Mouse (Mus musculus) 3T3-L1 (cell line): ENCODE measurements at regions not wholly inside any gene's neighbourhood (a gene's known extent, or its start where the extent isn't known, plus 50 kb on each side); places are given as distances from the start of the nearest gene placed in this dataset.

ENCODE experiments used
- DNase-seq: peaks from one replicate; pipeline ENCODE4 v3.0.0-alpha.2; 2015; ENCODE audit warnings: low read depth, low spot score

DNA sequence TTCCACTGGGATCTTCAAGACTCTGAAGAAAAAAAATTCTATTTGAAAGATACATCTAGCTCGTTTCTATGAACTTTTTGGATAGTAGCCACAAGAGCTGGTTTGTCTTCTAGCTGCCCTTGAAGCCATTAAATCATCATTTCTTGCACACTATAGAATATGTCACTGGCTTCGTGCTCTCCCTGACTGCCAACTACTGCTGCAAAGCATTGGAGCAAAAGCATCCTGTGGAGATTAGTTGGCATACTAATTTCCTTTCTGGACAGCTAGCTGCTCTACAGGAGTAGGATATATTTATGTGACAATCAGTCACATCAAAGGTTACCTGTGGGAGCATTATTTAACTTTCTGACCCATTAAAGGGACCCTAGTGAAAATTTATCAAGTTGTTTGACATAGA, 243.1 kb downstream of the Pdgfc start:
- no peak for DNase-seq

DNA sequence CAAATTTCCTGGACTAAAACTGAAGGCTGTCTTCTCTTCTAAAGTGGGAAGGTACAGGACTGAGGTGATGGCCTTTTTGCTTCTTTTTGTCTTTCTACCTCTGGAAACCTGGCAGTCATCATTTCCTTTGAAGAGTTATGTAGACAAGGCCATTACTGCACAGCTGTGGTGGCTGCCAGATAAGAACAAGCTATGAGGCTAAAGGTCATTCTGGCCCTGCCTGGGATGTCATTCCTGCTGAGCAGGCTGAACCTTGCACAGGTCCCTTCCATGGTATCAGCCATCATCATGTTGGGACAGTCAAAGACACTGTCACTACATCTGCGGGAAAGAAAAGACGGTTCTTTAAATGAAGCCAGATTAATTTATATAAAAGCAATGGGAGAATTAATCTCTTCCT, 253.5 kb downstream of the Pdgfc start:
- DNase-seq: no peak

DNA sequence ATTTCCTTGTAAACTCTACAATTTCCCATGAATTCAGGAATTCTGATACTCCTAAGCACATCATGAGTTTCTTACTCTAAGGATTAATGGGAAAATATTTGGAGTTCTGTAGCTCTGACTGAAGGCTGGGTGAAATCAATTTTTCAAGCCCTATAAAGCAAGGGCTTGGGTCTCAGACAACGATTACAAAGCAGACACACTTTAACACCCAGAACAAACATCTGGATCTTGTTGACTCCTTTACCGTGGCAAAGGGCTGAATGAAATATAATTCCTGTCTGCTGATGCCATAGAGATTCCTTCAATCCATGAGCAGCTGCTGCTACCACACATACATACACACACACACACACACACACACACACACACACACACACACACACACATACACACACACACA, 256.2 kb downstream of the Pdgfc start:
- peak; percentile 62 for DNase-seq

DNA sequence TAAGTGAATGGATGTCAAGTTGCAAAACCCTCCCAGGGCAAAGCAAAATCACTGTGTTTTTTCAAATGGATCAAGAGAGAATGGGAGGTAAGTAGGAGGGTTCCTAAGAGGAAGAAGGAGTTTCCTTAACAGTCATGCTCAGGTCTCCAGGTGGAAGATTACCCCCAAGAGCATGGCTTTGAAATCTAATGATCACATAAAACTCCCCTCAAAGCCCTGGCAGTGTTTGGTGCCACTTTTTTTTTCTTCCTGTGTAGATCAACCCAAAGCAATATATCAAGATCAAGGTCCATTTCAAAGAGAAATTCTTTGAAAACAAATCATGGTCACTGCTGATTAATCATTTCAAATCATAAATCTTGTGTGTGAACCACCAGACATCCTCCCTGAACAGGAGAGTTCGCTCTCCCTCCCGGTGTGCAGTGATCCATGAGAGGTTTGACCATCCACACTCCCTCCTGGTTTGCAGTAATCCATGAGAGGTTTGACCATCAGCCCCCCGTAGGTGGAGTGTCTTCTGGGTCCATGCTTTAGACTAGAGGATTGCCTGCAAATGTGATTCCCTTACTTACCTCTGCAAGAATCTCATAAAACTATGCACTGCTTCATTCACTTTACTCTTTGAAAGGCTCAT, 257.1 kb downstream of the Pdgfc start:
- no peak for DNase-seq

DNA sequence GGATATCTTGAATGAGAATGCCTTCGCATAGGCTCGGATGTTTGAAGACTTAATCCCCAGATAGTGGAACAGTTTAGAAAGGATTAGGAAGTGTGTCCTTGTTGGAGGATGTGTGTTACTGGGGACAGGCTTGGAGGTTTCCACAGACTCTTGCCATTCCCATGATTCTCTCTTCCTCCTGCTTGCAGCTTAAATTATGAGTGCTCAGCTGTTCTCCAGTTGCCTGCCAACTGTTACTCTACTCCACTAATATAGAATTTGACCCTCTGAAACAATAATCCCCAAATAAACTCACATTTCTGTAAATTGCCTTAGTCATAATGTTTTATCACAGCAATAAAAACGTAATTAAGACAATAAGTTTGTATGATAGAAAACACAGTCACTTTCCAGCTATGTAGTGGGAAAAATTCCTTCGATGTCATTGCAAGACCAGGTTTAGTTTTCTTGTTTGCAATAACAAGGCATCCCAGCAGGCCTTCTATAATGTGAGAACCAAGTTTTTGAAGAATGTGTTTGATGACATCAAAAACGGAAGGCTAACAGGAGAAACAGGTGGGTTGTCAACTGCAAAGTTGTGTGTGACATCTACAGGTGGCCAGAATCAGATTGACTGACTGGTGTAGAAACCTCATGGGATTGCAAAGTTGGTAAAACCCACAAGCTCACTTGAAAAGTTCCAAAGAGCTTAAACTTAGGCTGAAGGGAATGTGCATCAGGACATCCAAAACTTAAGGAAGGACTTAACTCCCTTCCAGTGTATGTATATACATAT, 268.0 kb downstream of the Pdgfc start:
- DNase-seq: no peak

DNA sequence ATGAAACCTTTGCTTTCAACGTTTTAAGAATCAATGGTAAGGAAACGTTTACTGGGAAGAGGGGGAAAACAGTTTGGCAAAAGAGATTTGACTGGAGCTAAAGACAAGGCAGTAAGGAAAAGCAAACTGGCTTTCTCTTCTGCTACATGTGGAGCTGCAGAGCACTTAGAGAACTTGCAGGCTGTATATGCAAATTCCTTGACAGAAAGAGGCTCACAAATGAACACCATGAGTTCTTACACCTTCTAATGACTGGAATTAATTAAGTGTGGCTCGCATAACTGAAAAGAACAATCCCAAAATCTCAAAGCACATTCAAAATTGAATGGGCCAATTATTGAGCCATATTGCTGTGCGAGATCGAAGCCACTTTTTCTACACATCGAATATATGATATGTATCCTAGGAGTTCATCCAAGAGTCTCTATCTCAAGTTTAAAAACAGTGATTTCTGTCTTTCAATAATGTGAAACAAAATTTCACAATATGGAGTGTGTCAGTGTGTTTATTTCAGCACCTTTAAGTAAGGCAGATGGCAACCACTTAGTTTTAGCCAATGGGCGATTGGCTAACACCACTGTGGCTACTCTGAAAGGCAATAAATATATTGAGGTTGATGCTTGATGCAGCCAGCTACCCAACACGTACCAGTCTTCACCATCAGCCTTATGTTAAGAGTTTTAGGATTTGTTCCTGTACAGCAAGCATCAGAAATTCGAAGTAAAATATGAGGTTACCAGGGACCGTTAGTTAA, 269.4 kb downstream of the Pdgfc start:
- no peak for DNase-seq

DNA sequence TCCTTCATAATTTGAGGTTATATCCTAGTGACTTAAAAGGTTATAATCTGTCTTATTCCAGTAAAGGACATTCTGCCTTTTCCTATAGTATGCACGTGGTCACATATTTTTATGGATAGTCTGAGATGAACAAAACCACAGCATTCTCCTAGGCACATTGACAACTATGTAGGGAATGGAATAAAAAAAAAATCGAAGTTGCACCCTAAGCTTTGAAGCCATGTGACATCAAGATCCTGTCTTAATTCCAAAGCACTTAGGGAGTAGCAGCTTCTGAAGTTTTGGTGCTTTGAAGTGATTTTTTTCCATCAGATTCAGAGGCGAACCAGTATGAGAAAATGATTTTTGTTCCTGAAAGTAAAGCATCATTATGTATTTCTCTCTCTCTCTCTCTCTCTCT, 290.6 kb downstream of the Pdgfc start:
- DNase-seq: peak; percentile 78

DNA sequence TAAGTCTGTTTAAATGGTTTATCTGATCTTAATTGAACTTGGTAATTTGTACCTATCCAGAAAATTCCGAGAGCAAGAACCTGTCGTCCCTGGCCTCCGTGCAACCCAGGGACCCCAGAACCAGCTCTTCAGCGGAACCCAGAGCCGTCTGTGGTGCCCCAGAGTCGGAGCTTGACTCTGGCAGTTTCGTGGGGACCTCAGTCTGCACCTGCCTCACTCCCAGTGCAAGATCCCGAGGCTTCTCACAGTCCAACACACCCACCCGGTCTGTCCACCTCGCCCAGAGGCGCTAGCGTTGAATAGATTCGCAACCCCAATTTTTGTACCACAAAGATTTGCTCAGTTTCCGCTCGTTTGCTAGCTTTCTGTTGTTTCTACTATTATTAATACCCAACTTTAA, 315.5 kb downstream of the Pdgfc start:
- DNase-seq: no peak

DNA sequence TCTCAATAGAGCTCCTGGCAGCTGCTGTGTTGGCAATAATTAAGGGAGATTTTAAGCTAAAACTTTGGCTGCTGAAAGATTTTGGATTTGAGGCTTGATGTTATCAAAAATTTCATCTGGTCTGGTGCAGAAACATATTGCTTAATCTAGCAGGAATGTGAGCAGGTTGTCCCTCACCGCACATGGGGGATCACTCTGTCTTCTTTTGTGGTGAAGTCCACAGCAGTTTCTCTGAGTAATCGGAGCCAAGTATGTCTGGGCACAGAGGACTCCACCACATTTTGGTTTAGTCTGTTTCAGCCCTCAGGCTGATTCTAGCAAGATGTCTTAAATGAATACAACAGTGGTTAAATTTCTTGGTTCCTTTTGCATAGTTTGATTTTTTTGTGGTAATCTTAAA, 331.7 kb downstream of the Pdgfc start:
- DNase-seq: peak; percentile 98

DNA sequence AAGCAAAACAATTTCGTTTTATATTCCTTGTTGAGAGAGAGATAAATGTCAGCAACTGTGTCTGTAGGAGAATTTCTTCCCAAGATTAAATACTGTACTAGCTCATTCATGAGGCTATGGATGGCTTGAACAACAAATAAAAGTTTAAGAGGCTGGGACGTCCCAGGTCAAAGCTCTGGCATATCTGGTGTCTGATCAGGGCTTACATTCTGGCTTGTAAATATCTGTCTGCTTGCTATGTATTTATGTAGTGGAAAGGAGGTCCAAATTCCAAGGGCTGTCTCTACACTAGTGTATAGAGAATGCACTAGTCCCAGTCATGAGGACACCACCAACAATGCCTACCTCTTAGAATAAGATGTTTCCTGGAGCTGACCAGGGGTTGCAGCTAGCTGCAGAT, 332.4 kb downstream of the Pdgfc start:
- DNase-seq: no peak

DNA sequence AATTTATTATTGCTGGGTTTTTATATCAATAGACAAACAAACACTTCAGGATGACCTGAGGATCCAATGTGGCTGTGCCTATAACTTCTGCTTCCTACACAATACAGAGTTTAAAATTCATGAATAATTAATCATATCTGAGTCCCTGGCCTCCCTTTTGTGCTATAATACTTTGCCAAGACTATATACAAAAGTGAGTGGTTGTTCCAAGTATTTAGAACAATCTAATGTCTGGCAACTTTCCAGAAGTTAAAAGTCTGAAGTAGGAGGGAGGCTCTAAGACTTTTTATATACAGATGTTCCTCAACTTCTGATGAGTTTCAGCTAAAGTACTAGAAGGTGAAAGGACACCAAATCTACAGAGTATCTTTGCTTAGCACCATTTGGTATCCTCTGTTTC, 333.5 kb downstream of the Pdgfc start:
- no peak for DNase-seq

DNA sequence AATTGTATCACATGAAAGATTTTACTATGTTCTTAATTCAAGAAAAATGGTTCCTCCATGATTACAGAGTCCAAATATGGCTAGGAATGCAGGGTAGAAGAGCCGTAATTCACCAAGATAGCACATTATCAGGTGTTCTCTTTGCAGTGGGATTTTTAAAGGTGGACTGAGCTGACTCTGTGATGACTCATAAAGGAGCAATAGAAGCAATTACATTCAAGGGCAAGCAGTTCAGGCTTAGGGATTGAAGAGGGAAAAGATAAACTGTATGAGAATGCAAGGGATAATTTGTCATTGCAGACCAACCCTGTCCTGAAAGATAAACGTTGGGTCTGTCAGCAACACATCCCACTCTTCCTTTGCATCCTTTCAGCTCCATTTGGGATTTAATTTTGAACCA, 339.8 kb downstream of the Pdgfc start:
- DNase-seq: no peak

DNA sequence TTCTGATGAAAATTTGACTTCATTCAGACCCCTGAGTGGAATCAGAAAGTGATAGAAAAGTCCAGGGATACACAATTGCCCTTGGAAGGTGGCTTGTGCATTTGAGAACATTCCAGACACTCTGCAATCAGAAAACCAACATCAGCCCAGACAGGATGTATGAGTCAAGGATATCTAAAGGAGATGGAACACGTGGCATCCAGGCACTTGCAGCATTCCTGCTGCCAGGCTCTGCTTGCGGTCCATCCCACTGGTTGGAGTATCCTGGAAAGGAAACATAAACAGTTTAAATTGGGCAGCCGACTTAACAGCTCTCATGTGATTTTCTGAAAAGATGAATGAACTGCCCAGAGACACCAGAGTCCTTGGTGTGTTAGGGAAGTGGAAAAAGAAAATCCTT, 341.2 kb downstream of the Pdgfc start:
- peak; percentile 97 for DNase-seq

DNA sequence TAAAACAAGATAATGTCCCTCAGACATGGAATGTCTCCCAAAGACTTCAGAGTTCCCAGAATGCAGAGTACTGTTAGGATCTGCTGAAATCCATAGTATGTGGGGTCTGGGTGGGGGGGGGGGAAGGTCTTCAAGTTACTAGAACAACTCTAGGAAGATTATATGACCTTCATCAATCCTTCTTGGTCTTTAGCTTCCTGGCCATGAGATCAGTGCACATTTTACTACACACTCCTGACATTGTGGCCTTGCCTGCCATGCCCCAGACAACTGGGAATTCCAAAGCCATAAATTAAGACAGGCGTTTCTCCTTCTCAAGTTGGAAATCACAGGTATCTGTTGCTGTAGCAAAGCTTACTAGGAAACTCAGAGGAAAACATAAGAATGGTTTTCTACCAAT, 343.1 kb downstream of the Pdgfc start:
- no peak for DNase-seq

DNA sequence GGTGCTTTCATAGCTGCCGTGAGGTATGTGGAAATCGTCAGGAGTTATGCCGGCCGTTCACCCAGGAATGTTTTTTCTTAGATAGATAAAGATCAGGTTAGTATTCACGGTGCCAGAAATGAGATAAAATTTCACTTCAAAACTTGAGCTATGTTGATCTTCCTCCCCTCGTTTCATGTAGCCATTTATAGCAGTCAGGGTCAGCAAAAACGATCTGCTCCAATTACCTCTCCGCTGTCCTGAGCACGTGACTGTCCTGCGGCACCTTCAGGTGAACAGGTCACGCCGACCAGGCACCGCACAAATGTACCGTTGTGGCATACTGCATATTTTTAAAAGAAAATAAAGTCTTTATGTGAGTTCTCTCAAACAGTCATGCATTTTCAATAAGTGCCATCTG, 350.7 kb downstream of the Pdgfc start:
- DNase-seq: no peak

DNA sequence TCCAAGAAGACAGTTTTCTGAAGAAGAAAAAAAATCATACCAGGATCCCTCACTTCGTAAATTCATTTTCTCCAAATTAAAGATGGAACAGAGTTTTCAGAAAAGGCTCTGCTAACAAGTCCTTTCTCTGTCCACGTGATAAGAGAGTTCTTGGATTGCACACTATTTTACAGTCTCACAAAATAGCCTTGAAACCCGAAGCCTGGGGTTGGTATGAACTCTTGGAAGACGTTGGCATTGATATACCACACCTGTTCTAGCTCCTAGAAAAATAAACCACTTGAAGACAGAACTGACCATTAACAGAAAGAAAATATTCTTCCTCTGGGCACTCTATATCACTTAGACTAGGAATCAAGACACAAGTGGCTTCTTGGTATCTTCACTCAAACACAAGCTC, 351.4 kb downstream of the Pdgfc start:
- DNase-seq: no peak

DNA sequence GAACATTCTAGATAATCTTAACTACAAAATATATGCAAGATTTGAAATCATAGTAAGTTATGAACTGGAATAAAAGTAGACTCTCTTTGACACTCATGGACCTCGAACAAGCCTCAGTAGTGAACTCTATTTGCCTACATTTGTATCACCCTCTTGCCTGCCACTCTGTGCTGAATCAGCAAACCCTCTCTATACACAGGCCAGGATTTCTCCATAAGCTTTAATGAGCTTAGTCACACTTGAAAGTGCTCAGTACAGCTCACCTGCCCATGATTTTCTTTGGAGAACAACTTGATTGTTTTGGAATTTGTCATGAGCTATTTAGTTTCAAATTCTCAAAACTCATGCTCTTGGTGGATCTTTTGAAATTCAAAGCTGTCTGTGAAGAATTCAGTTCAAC, 361.0 kb downstream of the Pdgfc start:
- DNase-seq: no peak

DNA sequence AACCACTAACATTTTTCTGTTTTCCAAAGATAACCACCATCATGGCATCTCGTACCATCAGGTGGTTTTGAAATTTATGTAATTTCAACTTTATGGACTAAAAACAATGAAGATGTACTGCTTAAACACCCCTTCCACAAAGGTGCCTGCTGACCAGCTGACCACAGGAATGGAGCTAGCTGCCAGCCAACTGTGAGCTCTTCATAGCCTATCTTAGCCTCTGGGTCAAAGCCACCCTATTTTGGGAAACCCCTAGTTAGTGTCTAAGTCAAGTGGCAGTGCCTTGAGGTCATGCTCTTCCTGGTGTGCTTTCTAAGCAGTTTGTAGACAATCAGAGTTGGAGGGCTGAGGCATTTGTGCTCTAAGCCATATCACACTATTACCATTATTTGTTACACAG, 364.8 kb downstream of the Pdgfc start:
- DNase-seq: peak; percentile 66

DNA sequence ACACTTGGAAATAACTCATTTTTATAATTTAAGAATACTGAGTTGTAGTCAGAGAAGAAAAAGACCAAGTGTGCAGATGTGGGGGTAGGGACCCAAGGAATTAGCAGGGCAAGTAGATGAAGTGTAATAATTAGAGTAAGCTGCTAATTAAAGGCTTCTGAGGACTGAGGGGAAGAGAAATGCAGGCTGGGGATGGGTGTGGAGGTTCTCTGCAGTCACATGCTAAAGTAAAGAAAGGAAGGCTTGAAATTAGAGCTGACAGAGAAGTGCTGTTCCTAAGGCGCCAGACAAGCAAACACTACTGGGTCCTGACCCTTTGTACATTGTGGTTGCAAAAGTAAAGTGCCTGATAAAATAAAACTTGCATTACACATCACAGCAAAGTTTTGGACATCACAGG, 372.7 kb downstream of the Pdgfc start:
- peak; percentile 25 for DNase-seq

DNA sequence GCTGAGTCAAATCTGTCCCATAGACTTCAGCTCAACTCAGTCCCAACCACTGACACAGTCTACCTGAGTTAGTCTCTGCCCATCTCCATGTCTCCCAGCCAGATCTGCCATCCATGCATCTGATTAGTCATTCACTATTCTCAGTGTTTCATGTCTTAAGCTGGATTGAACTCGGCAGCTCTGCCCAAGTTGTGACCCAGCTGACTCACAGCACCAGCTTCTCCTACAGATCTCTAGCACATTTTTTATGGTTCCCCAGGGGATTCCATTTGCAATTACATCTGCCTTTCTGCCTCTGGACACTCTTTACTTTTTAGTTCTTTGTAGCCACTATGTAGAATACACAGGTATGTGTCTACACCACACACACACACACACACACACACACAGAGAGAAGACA, 385.7 kb downstream of the Pdgfc start:
- peak; percentile 97 for DNase-seq

DNA sequence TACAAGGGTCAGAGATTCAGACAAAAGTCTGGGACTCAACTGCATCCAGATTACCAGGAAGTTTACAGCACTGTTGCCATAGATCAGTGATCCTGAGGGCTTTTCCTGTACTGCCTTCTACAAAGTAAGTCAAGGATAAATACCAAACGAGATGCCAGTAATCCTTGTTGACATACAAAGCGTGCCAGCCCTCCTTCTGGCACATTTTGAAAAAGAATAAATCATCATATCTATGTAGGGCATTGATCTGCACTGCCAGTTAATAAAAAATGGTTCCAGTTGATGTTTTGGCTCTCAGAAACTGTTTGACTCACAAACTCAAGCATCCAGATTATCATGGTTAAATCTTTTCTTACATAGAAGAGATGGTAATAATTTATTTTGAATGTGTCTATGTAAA, 390.5 kb downstream of the Pdgfc start:
- no peak for DNase-seq
